Mouse (Mus musculus): ENCODE measurements at regions not wholly inside any gene's neighbourhood (a gene's known extent, or its start where the extent isn't known, plus 50 kb on each side); places are given as distances from the start of the nearest gene placed in this dataset.

DNA sequence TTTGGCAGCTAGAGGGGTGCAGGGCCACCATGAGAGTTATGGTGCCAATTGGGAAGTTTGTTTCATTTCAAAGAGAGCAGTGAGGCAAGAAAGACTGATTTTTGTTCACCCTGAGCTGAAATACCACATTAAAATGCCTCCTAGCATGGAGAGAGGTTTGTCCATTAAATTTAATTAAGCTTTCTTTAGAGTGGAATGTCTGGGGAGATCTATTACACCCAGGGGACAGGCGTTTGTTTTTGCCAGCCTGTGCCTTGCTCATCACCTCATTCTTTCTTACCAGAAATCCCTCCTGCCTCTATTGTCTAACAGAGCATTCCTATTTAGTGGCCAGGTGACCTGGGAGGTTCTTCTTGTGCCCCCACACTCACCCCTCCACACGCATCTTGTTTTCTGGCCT is 55.2 kb upstream of the Rcn1 start:
- no peaks in the 10 kb centered on the region for H3K9me3 ChIP-seq
- H3K4me1 ChIP-seq (replicated peaks) = peaks cover 11% of the 10 kb centered on the region
- H3K9ac ChIP-seq = no peak overlapping the region
- WGBS = 28% methylated on average over 2 of the region's 2 CpGs
- peaks cover 14% of the 10 kb centered on the region for H3K27me3 ChIP-seq
- H3K4me2 ChIP-seq = no peak overlapping the region
- H3K27ac ChIP-seq (replicated peaks) = peak overlapping the region; percentile 23
- H3K36me3 ChIP-seq = no peaks in the 10 kb centered on the region
- H3K4me3 ChIP-seq = no peak overlapping the region
- peak; percentile 61 for ATAC-seq (ENCODE audit: low read depth)

DNA sequence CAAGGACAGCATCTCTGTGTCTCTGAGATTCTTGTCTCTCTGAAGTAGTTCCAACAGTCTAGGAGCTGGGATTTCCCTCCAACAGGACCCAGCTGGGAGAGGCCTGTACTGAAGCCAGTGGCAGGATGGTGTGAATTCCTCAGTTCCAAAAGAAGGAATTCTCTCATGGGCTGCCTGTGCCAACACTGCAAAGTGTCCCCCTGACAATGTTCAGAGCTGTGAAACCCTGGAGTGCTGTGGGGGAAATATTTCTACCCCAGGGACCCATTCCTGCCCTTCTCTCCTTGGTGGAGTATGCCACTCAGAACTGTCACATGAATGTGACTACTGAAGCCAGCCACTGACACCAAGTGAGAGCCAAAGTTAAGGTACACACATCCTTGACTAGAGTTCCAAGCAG is 55.7 kb upstream of the Rcn1 start:
- Histone ChIP-seq H3K36me3 (no peaks in the 10 kb centered on the region), H3K4me2 (no peak overlapping the region), H3K9me3 (no peaks in the 10 kb centered on the region), H3K9ac (no peak overlapping the region), H3K4me1 (replicated peaks) (peaks cover 11% of the 10 kb centered on the region), H3K4me3 (no peak overlapping the region), H3K27ac (replicated peaks) (peak overlapping the region; percentile 23), H3K27me3 (peaks cover 14% of the 10 kb centered on the region)
- no peak; the same call in 1 of the 2 replicates for ATAC-seq (ENCODE audit: low read depth)

DNA sequence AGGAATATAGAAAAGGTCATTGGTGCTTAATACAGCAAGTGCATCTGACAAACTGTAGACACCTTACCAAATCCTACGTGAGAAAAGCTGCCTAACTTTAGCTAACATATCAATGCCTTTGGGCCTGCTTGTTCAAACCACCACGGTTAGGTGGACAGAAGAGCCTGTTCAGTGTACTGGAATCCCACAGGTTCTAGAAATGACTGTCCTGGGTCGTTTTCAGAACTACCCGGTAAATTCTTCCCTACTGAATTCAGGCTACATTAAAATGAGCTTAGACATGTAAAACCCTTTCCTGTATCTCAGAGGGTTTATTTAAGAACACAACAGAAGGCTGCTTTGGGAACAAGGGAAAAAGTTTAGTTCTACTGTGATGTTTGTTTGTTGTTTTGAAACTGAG is 59.5 kb upstream of the Rcn1 start:
- H3K27me3 ChIP-seq = no peaks in the 10 kb centered on the region; the same call in 1 of the 2 replicates
- peaks cover 11% of the 10 kb centered on the region for H3K4me1 ChIP-seq (replicated peaks)
- no peaks in the 10 kb centered on the region for H3K9me3 ChIP-seq
- no peaks in the 10 kb centered on the region for H3K36me3 ChIP-seq
- no peak overlapping the region for H3K9ac ChIP-seq
- H3K4me3 ChIP-seq = no peak overlapping the region
- ATAC-seq (ENCODE audit: low read depth) = no peak
- no peak overlapping the region for H3K27ac ChIP-seq (replicated peaks)
- H3K4me2 ChIP-seq = no peak overlapping the region
- 93% methylated on average over 4 of the region's 4 CpGs for WGBS

DNA sequence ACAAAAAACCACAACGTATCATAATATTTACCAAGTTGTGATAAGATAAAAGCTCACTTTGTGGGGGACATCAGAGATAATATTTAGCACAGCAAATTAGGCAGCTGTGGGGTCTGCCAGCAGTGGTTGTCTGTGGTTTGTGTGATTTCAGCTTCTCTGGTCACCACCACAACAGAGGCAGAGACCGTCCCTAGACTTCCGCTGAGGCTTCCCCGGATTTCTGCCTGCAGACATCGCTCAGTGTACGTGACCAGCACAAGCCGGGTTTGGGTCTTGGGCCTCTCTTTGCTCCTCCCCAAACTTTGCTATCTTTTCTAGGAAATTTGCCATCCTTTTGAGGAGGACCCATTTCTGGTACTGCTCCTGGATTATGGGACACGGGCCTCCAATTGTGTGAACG is 60.4 kb upstream of the Rcn1 start:
- H3K27ac ChIP-seq (replicated peaks) = no peak overlapping the region
- no peak for ATAC-seq (ENCODE audit: low read depth)
- H3K27me3 ChIP-seq = no peaks in the 10 kb centered on the region; the same call in 1 of the 2 replicates
- WGBS = 93% methylated on average over 9 of the region's 9 CpGs
- H3K9ac ChIP-seq = no peak overlapping the region
- no peaks in the 10 kb centered on the region for H3K9me3 ChIP-seq
- H3K4me3 ChIP-seq = no peak overlapping the region
- no peak overlapping the region for H3K4me2 ChIP-seq
- H3K4me1 ChIP-seq (replicated peaks) = peaks cover 6% of the 10 kb centered on the region
- no peaks in the 10 kb centered on the region for H3K36me3 ChIP-seq

DNA sequence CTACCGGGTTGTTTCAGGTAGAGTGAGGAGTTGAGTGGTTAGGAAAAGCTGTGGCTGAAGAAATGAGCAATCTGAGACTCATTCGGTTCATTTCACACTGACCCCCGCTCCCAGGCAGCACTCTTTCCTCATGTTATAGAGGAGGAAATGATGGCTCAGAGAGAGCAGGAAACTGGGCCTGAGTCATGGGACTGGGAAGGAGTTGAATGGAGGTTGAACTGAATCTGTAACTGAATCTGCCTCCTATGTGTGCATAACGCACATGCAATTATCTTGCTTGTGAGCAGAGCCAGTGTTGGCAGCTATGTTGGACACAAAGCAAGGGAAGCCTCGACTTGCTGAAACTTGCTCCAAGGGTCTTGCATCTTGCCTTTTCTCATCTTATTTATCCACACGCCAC is 66.5 kb upstream of the Rcn1 start:
- Histone ChIP-seq H3K4me1 (replicated peaks) (no peaks in the 10 kb centered on the region), H3K9me3 (no peaks in the 10 kb centered on the region), H3K9ac (no peak overlapping the region), H3K27me3 (peaks cover 3% of the 10 kb centered on the region), H3K4me3 (no peak overlapping the region), H3K4me2 (no peak overlapping the region), H3K27ac (replicated peaks) (no peak overlapping the region), H3K36me3 (no peaks in the 10 kb centered on the region)
- WGBS = 84% methylated on average over 6 of the region's 6 CpGs
- ATAC-seq (ENCODE audit: low read depth) = no peak

DNA sequence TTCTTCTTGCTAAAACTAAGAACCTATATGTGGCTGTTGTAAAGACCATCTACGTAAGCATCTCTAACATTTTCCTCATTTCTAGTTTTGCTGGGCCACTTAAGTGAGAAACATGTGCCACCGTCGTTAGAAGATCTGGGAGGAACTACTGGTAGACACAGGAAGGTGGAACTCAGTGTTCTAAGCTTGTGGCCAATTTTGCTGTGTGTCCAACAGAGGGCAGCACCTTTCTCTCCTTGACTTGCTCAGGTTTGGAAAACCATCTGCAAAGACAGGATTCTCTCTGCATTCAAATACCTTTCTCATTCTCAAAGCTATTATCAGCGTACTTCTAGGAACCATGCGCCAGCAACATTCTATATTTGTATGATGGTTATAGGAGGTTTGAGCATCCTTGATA is 69.8 kb upstream of the Rcn1 start:
- WGBS = 34% methylated on average over 5 of the region's 5 CpGs
- Histone ChIP-seq H3K9me3 (no peaks in the 10 kb centered on the region), H3K4me1 (replicated peaks) (no peaks in the 10 kb centered on the region)

DNA sequence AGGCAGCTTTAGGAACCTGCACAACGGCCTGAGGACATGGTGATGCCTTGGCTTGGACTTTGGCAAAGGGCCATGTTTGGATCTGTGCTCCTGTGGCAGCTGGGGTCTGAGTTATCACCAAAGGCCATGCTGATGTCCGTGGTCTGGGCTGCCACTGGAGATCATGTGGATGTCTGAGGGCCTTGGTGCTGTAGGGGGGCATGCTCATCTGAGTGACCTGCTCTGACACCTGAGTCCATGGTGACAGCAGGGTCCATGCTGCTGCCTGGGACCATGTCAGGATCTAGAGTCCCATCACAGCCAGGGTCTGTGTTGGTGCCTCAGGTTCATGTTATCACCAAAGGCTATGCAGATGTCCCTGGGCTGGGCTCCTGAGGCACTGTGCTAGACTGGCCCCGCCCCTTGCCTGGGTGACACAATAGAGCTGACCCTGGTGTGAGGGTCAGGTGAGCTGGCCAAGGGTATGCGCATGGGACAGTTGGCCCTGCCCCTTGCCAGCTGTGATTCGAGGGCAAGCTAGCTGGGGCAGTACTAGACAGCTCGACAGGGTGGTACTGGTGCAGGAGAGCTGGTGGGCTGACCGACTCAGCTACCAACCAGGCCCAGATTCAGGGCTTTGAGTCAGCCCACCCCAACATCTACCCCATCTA is 77.0 kb upstream of the Rcn1 start:
- Histone ChIP-seq H3K4me2 (no peak overlapping the region), H3K4me3 (no peak overlapping the region), H3K4me1 (replicated peaks) (no peaks in the 10 kb centered on the region), H3K27ac (replicated peaks) (no peak overlapping the region), H3K9me3 (no peaks in the 10 kb centered on the region), H3K9ac (no peak overlapping the region), H3K27me3 (no peaks in the 10 kb centered on the region; the same call in 1 of the 2 replicates), H3K36me3 (no peaks in the 10 kb centered on the region)
- peak; percentile 19; the same call in 1 of the 2 replicates for ATAC-seq (ENCODE audit: low read depth)
- WGBS = 78% methylated on average over 7 of the region's 7 CpGs

More for the DNA sequence above, 69.8 kb upstream of the Rcn1 start:
- no peak for ATAC-seq (ENCODE audit: low read depth)
- no peak overlapping the region for H3K9ac ChIP-seq
- H3K36me3 ChIP-seq = no peaks in the 10 kb centered on the region
- peaks cover 3% of the 10 kb centered on the region for H3K27me3 ChIP-seq
- no peak overlapping the region for H3K4me3 ChIP-seq
- H3K4me2 ChIP-seq = no peak overlapping the region
- H3K27ac ChIP-seq (replicated peaks) = no peak overlapping the region

DNA sequence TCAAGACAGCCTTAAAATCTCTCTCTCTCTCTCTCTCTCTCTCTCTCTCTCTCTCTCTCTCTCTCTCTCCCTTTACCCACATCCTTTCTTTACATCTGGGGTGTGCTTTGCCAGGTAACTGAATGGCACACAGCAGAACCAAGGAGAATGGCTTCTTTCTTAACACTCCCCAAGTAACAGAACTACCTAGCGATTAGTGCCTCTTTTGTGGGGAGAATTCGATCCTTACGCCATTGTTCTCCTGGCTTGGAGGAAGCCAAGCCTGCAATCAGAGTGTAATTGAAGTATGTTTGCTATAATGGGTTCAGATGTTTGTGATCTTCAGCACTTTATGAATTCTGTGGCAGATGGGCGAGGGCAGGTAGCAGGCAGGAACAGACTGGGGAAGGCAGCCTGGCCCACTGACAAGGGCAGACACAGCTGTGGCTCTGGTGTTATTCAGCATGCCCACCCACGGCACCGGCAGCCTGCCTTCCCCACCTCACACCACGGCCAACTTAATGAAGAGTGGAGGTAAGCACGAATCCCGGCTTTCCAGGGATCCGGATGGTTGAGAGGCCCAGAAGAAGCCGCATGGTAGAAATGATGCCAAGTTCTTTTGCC is 83.0 kb upstream of the Rcn1 start:
- no peak overlapping the region for H3K4me2 ChIP-seq
- H3K4me3 ChIP-seq = no peak overlapping the region
- no peak overlapping the region for H3K9ac ChIP-seq
- 64% methylated on average over 11 of the region's 11 CpGs for WGBS
- H3K4me1 ChIP-seq (replicated peaks) = no peaks in the 10 kb centered on the region
- H3K9me3 ChIP-seq = no peaks in the 10 kb centered on the region
- no peak overlapping the region for H3K27ac ChIP-seq (replicated peaks)
- no peak for ATAC-seq (ENCODE audit: low read depth)
- no peaks in the 10 kb centered on the region; the same call in 1 of the 2 replicates for H3K27me3 ChIP-seq
- H3K36me3 ChIP-seq = no peaks in the 10 kb centered on the region

DNA sequence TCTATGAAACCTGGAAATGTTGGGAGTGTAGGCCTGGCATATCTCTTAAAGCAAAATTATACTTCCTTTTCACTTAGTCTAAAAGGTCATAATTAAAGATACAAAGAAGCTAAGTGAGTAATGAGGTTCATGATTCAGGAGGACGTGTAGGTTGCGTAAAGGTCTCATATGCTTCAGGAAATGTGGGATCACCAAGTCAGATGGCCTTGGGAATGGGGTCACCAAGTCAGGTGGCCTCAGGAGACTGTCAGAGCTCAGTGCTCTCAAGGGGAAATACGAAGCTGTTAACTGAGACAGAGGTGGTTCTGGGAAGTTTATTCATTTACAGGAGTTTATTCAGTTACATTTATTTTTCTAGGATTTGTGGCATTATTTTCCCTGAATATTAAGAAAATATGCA is 85.4 kb upstream of the Rcn1 start:
- no peak for ATAC-seq (ENCODE audit: low read depth)
- no peak overlapping the region for H3K27ac ChIP-seq (replicated peaks)
- no peaks in the 10 kb centered on the region for H3K9me3 ChIP-seq
- WGBS = 80% methylated on average over 3 of the region's 3 CpGs
- no peak overlapping the region for H3K4me2 ChIP-seq
- no peaks in the 10 kb centered on the region for H3K4me1 ChIP-seq (replicated peaks)
- H3K27me3 ChIP-seq = no peaks in the 10 kb centered on the region
- H3K9ac ChIP-seq = no peak overlapping the region
- no peaks in the 10 kb centered on the region for H3K36me3 ChIP-seq
- H3K4me3 ChIP-seq = no peak overlapping the region

DNA sequence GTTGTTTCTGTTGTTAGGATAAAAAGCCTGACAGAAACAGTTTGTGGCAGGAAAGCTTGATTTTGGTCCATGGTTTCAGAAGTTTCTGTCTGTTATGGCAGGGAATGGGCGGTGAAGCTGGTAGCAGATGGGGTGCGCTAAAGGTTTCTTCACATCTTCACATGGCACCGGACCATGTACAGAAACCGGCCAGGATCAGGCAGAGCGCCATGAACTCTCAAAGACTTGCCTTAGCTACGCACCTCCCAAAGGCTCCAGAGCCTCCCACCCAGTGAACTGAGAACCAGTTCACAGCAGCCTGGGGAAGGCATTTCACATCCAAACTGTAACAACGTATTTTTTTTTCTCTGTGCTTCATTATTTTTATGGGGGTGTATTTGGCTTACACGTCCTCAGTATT is 86.2 kb upstream of the Rcn1 start:
- no peak overlapping the region for H3K4me3 ChIP-seq
- ATAC-seq (ENCODE audit: low read depth) = no peak
- H3K4me2 ChIP-seq = no peak overlapping the region
- H3K9ac ChIP-seq = no peak overlapping the region
- H3K27me3 ChIP-seq = no peaks in the 10 kb centered on the region
- 91% methylated on average over 8 of the region's 8 CpGs for WGBS
- H3K27ac ChIP-seq (replicated peaks) = no peak overlapping the region
- H3K36me3 ChIP-seq = no peaks in the 10 kb centered on the region
- no peaks in the 10 kb centered on the region for H3K9me3 ChIP-seq
- H3K4me1 ChIP-seq (replicated peaks) = no peaks in the 10 kb centered on the region

DNA sequence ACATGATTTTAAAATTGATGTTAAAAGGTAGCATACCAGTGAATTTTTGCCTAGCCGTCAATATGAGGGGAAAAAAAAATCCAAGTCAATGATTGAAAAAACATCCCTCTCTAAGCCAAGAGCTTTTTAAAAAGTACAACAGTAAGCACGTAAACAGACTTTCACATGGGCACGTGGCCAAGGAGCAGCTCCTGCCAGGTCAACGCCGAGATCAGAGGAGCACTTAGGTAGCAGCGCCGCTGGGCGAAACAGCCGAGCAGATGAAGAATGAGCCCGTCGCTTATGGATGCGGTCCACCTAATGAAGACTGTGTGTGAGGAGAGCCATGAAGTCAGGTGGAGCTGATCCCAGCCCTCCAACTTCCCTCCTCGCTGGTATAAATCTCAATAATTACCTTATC is 96.7 kb upstream of the Rcn1 start:
- H3K9me3 ChIP-seq = no peaks in the 10 kb centered on the region
- H3K27me3 ChIP-seq = no peaks in the 10 kb centered on the region; the same call in 1 of the 2 replicates
- 82% methylated on average over 13 of the region's 13 CpGs for WGBS
- ATAC-seq (ENCODE audit: low read depth) = no peak
- H3K36me3 ChIP-seq = no peaks in the 10 kb centered on the region
- H3K27ac ChIP-seq (replicated peaks) = no peak overlapping the region
- H3K4me3 ChIP-seq = no peak overlapping the region
- H3K4me1 ChIP-seq (replicated peaks) = no peaks in the 10 kb centered on the region
- no peak overlapping the region for H3K9ac ChIP-seq
- H3K4me2 ChIP-seq = no peak overlapping the region

DNA sequence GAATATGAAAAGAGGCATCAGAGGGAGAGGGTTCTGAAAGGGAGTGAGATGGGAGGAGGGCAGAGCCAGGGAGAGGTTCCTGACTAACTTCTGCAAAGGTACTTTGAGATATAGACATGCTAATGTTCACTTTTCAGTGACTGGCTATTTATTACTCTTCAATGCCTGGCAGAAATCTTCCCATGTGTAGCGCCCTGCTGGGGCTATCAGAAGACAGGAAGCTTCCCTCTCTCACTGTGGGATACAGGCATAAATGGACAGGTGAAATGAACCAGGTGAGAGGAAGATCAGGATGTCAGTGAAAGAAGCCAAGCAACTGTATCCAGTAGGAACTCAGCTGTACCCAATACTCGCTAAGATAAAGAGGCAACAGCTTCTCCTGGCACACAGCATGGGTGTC is 105.1 kb upstream of the Rcn1 start:
- H3K4me3 ChIP-seq = no peak overlapping the region
- H3K4me2 ChIP-seq = no peak overlapping the region
- H3K9me3 ChIP-seq = no peaks in the 10 kb centered on the region
- no peak for ATAC-seq (ENCODE audit: low read depth)
- H3K27me3 ChIP-seq = no peaks in the 10 kb centered on the region
- no peak overlapping the region for H3K27ac ChIP-seq (replicated peaks)
- H3K4me1 ChIP-seq (replicated peaks) = no peaks in the 10 kb centered on the region
- no peaks in the 10 kb centered on the region for H3K36me3 ChIP-seq
- no peak overlapping the region for H3K9ac ChIP-seq
- WGBS = 64% methylated on average over 2 of the region's 2 CpGs

DNA sequence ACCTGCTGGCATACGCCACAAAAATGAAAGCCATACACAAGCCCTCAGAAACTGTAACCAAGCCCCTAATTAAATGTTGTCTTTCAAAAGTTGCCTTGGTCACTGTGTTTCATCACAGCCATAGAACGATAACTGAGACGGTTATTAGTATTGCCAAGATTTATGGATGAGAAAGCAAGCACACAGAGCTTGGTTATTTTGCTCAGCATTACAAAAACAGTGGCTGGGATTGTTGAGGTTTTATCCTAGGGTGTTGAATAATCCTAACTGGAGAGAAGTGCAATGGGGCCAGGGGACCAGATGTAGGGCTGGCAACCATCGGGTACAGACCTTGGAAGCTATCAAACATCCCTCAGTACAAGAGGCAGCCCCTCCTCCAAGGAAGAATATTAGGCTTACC is 106.4 kb upstream of the Rcn1 start:
- H3K9ac ChIP-seq = no peak overlapping the region
- 91% methylated on average over 4 of the region's 4 CpGs for WGBS
- no peak overlapping the region for H3K27ac ChIP-seq (replicated peaks)
- H3K27me3 ChIP-seq = no peaks in the 10 kb centered on the region
- H3K36me3 ChIP-seq = no peaks in the 10 kb centered on the region
- no peaks in the 10 kb centered on the region for H3K4me1 ChIP-seq (replicated peaks)
- H3K9me3 ChIP-seq = no peaks in the 10 kb centered on the region
- no peak overlapping the region for H3K4me2 ChIP-seq
- no peak overlapping the region for H3K4me3 ChIP-seq
- ATAC-seq (ENCODE audit: low read depth) = no peak
